Mouse (Mus musculus): ENCODE results near the gene Dnmt3l.

DNA sequence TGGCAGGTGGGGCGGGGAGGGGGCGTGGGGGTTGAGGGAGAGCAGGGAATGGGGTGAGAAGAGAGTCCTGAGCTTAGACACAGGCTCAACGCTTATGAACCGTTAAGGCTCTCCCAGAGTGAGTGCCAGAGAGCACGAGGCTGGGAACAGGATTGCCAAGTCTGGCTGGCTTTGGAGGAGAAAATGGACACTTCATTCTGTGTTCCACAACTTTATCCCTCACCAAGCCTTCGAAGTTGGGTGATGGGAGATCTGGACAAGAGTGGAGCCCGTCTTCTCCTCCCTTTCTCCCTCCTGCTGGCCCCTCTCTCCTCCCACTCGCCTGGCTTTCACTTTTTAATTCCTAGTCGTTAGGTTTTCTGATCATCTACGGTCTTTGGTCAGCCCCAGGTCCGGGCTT lies 26.8 kb downstream of the Dnmt3l start:
- TF ChIP-seq CTCF (IDR thresholded peaks at IDR 0.05; ENCODE audit: low read depth) (no peak), EP300 (IDR thresholded peaks at IDR 0.05; ENCODE audit: low read depth) (no peak)

All from heart, postnatal 0 days (tissue).